Mouse (Mus musculus): Measurements from ENCODE around the gene Il3.

- TF ChIP-seq CTCF (IDR thresholded peaks at IDR 0.05; ENCODE audit: extremely low read depth, insufficient read depth, insufficient read length, insufficient replicate concordance) (no peak), POLR2A (IDR thresholded peaks at IDR 0.05; ENCODE audit: low read depth, low read length) (no peak)
Measured at GRCm38 (mm10) chr11:54313391-54314360, 46.6 kb upstream of the Il3 start.
